Mouse (Mus musculus) fat pad, adult 2 months (tissue): ENCODE data around the gene Vwa5b1.

Source experiments
- DNase-seq: peaks from one replicate; pipeline ENCODE4 v3.0.0-alpha.2; 2011; ENCODE audit warnings: low read depth, low spot score; ENCODE audit errors: extremely low read depth

Gene Vwa5b1

DNA sequence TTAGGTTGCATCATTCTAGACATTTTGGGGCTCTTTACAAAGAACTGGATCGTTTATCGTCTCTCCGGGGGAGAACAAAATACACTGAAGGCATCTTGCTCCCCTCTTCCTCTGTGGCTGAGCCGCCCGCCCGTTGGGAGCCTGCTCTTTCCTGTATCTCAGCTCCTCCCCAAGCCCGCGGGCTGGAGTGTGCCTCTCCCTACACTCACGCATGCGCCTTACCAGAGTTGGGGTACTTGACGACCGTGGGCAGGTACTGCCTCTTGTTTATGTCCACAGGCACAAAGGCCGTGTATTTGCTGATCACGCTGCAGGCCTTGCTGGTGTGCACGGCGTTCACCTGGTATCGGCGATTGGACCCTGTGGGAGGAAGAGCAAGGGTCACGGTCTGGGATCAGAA, 57.3 kb downstream of the Vwa5b1 start:
- no peak for DNase-seq

DNA sequence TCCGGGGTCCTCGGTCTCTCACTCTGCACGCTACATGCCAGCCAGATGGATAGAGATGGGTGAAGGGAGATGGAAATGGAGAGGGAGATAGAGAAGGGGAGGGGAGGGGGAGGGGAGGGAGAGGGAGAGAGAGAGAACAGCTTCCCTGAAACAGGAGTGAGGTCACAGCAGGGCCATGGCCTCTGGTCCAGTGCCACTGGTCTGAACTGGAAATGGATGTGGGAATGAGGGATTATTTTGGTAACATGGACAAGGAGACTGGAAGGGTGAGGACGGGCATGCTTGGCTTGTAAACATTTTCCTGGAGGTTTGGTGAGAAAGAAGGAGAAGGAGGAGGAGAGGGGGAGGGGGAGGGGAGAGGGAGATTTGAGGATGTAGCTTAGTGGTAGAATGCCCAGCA, 59.0 kb downstream of the Vwa5b1 start:
- no peak for DNase-seq

DNA sequence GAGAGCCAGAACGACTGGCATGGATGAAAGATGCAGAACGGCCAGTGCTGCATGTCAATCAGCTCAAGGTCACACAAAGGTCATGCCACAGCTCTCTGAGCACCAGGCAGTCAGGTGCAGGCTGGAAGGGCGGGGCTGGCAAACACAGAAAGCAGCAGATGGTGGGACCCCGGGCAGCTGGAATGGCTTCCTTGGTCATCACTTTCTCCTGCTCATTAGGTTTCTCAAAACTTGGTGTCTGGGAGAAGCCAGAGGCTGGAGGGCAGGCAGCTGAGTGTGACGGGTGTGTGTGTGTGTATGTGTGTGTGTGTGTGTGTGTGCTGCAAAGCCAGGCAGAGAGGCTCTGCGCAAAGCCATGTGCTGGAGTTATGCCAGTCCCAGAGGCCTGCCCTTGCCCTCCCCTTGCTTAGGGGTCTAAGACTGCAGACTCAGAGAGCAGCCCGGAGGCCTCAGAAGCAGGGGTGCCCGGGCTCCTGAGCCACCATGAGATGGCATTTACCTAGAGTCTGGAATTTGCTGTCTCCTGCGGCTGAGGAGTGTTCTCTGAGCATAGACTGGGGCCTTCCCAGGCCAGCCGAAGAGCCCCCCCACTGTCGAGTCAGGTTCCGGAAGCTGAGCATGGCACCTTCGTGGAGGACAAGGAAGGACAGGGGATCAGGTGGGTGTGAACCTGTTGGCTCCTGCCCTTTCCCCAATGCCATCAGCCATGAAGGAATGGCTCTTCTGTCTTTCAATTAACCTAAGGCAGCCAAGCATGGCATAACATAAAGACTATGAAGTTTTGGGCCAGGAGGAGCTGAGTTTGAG, 60.7 kb downstream of the Vwa5b1 start:
- DNase-seq = no peak

DNA sequence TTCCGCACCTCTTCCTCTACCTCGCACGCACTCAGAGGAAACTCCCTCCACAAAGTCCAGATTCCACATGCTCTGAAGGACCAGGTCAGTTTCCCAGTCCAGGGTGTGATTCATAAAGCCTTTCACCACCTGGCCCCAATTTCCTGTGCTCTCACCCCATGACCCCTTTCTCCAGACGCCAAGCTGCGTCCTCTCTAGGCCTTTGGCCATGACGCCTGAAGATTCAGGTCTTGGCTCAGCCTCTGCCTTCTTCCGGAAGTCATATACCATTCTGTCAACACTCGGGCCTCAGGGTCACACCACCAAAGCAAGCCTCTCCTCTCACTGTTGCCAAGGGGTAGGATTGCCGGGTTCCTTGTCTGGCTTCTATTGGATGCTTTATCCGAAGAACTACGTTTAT, 65.8 kb downstream of the Vwa5b1 start:
- DNase-seq = no peak

DNA sequence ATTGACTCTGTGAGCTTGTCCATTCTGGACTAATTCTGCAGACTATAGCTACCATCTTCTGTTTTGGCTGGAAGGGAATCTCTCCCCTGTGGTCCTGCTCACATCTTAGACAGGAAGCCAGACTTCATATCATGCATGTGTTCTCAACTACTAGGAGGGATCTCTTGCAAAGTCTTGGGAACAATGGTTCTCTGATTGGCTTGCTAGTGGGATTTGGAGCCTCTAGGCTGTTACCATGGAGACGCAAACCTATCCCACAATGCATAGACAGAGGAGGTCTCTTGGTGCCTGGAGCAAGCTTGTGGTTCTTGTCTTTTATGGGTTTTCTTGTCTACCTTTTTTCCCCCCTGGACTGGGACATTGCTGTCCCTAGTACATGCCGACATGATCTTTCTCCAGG, 67.4 kb downstream of the Vwa5b1 start:
- DNase-seq = no peak

DNA sequence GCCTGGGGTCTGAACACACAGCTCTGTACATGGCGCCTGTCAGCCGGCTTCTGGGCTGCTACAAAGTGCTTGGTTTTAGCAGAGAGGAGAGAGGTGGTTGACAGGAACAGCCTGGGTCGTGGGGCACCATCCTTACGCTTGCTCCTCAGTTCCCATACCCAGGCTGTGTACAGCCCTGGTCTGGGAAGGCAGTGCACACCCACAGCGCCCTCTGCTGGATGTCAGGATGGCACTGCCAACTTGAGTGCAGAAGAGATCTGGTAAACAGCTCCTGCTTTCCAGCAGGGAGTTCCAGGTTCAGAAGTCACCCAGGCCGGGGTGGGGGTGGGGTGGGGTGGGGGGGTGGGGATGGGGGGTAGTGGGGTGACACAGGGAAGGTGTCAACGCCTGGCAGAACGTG, 73.7 kb downstream of the Vwa5b1 start:
- no peak for DNase-seq

DNA sequence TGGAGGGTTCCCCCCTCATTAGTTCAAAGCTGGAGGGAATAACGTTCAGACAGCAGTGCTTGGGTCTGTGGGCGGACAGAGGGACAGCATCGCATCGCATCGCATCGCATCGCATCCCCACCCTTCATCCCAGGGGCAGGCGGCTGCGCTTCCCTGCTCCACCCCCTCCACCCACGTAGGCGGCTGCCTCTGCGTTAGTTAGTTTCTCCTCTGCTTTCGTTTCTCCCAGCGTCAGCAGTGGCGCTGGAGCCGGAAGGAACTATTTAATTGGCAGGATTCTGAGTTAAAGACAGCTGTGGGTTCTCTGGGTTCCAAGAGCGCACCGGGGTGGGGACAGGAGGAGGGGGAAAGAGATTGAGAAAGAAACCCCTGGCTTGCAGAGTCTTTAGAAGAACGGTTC, 80.2 kb downstream of the Vwa5b1 start:
- no peak for DNase-seq

DNA sequence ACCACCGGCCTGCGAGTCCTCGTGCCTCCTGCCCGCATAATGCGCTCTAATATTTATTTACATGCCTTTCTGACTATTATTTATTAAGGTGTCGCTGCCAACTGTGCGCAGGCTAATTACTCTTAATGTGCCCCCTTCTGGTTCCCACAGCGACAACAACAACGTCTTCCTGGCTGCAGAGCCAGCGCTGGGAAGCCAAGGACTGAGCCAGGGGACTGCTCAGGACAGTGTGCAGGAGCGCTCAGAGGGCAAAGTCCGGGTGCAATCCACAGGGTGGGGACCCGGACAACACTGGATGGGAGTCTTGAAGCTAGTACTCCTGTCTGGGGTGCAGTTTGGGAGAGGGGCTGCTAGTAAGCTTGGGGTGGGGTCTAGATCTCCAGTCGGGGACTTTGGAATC, 80.8 kb downstream of the Vwa5b1 start:
- DNase-seq = no peak

DNA sequence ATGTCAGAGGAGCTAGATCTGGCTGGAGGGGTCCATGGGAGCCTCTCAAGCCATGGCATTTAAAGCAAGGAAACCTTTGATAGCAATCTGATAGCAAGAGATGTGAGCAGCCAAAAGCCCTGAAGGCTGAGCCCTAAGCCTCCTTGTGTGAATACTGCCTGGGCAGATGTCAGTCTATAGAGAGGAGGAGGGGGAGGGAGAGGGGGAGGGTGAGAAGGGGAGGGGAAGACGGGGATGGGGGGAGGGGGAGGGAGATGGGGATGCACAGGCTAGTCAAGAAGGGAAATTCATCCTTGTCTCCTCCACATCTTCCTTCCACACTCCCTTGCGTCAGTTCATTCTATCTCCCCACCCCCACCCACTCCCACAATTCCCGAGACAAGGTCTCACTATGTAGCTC, 81.4 kb downstream of the Vwa5b1 start:
- no peak for DNase-seq

DNA sequence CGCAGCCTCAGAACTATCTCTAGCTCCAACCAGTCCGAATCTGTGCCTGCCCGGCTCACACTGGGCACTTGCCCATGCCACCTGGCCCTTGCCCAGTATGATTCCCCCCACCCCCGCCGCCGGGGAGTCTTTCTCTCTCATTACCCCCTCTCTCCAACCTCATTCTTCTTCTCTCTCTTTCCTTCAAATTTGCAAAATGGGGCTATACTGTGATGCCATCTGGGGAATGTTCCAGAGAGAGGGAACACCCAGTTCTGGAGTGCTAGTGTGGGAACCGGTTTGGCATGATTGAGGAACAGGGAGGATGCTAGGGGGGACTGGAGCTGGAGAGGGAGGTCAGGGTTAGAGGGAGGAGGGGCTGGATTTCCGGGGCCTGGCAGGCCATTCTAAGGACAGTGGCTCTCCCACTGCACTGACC, 82.2 kb downstream of the Vwa5b1 start:
- no peak for DNase-seq

DNA sequence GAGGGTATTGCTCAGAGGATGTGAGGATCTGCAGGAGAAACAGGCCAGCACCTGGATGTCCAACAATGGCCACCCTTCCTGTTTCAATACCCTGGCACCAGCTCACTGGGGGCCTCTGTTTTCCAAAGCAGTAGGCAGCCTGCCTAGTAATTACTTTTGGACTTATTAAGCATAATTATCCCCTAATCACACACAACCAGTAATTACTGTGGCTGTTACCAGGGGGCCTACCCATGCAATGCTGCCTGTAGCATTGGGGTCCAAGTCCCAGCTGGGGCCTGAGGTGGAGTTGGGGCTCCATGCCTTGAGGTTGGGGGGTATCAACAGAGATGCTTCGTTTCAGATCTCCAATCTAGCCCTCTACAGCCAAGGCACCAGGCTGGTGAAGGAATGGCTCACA, 82.6 kb downstream of the Vwa5b1 start:
- no peak for DNase-seq

DNA sequence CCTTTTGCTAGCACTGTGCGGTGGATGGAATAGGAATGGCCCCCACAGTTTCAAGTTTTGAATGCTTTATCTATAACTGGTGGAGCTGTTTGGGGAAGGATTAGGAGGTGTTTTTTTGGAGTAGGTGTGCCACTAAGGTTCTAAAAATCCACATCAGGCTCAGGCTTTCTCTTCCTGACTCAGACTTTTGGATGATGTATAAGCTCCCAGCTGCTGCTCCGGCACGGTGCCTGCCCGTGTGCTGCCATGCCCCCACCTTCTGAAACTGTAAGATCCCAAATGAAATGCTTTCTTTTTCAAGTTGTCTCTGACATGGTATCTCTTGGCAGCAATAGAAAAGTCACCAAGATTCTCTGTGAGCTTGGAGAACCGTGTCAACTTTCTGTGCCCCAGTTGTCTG, 84.1 kb downstream of the Vwa5b1 start:
- no peak for DNase-seq

DNA sequence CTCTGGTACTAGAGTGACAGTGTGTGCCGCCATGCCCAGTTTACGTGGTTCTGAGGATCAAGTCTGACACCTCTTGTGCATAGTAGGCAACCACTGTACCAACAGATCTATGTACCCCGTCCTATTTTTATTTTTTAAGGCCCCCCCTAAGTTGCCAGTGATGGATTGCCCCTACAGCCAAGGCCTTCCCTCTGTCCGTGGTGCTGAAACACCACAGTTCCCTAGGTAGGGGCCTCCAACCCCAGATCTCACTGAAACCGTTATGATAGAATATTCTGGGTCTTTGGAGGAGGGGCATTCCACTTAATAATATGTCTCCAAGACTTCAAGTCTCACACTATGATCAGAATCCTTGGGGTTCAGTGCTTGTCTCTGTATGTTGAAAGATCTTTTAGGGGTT, 85.1 kb downstream of the Vwa5b1 start:
- DNase-seq = no peak

DNA sequence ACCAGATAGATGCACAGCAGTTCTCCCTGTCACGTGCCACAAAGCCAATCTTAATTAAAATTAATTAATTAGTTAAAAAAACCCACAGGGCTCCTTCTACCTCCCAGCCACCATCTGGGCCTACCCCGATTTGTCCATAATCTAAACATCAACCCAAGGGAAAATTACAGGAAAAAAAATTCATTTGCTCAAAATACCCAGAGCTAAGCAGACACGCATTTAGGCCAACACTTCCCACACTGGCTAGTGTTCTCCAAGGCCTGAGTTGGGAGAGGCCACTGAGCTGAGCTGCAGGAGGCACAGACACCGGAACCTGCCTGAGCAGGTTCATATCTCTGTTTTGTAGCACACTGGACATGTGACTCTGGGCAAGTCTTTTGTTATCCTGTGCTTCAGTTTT, 86.7 kb downstream of the Vwa5b1 start:
- DNase-seq = no peak

DNA sequence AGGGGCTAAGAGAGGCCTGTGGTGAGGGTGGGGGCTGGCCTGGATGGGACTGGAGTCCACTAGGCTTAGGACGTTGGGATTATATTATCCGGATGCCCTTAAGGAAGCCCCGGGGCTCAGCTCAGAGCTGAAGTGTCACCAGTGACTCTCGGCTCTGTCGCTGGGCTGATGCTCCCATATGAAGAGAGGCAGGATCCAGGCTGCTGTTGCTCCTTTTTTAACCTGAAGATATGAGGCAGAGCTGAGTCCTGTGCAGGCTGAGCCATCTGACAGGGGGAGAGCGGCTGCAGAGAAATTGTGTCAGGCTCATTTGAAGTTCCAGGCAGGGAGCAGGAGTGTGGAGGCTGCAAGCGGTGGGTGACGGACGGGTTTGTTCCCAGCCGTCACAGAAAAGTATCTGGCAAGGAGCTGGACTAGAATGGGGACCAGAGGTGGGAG, 87.5 kb downstream of the Vwa5b1 start:
- no peak for DNase-seq

DNA sequence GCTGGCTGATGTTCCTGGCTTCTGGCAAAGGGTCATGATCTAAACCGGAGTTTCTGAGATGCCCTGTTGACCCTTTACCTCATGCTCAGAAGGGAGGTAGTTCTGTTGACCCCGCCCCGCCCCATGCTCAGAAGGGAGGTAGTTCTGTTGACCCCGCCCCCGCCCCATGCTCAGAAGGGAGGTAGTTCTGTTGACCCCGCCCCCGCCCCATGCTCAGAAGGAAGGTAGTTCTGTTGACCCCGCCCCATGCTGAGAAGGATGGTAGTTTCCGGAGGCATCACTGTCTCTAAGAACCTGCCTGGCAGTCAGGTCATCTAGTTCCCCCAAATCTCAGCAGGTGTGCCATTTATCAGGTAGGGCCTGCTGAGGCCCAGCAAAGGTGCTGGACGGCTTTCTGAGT, 88.1 kb downstream of the Vwa5b1 start:
- DNase-seq = no peak

DNA sequence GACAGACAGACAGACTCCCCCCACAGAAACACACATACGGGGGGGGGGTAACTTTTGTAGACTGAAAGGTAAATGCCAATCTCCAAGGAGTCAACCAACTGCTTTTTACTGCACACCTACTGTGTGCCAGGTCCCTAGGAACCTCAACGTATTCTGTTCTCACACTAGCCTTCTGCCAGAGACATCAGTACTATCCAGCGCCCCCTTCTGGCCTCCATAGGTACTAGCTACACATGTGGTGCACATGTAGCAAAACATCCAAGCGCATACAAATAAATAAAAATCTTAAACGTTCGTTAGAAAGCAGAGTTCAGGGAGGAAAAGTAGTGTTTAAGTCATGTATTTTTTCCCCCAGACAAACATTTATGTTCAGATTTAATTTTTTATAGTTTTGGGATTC, 88.6 kb downstream of the Vwa5b1 start:
- no peak for DNase-seq

DNA sequence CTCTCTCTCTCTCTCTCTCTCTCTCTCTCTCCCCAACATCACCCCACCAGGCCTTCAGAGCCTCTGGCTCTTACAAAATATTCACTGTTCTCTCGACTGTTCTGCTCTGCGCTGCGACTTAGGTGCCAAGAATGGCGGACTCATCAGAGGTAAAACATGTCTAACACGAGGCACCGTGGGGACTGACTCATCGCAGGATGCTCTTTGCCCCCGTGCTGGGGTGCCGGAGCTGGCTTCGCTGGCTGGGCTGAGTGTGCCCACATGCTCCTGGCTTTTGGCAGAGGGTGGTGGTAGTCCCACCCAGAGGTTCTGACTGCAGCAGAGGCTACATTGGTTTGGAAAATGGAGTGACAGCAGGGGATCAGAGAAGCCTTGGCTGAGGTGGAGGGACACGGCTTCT, 89.4 kb downstream of the Vwa5b1 start:
- no peak for DNase-seq

DNA sequence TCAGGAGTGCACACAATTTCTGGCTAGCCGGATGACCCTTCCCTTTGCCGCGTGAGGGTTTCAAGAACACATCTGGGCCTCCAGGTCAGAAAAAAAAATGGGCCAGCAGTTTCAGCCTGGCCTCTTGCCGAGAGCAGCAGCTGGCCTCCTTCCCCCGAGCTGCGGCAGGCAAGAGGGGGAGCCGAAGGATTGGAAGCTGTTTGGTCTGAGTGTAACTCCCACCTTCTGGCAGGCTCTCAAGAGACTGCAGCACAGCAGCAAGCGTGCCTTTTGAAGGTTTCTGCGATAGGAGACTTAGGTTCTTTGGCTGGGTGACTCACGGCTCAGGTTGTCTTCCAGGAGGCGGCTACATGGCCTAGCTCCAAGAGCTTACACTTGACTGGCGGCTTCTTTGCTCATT, 92.5 kb downstream of the Vwa5b1 start:
- no peak for DNase-seq

DNA sequence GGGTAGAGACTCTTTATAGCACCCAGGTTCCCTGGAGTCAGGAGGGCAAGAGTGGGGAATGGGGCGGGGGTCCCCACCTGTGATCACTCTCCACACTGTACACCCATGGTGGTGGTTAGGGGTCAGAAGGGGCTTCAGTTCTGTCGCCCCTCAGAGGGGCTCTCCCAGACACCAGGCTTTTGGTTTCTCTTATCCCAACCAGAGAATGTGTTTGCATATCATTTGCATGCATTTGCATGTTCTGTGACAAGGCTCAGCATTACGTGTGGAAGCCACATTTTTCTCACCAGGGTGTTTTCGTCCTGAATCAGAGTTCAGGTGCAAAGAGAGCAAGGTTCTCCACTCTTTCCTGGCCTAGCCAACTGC, 97.6 kb downstream of the Vwa5b1 start:
- DNase-seq = no peak

DNA sequence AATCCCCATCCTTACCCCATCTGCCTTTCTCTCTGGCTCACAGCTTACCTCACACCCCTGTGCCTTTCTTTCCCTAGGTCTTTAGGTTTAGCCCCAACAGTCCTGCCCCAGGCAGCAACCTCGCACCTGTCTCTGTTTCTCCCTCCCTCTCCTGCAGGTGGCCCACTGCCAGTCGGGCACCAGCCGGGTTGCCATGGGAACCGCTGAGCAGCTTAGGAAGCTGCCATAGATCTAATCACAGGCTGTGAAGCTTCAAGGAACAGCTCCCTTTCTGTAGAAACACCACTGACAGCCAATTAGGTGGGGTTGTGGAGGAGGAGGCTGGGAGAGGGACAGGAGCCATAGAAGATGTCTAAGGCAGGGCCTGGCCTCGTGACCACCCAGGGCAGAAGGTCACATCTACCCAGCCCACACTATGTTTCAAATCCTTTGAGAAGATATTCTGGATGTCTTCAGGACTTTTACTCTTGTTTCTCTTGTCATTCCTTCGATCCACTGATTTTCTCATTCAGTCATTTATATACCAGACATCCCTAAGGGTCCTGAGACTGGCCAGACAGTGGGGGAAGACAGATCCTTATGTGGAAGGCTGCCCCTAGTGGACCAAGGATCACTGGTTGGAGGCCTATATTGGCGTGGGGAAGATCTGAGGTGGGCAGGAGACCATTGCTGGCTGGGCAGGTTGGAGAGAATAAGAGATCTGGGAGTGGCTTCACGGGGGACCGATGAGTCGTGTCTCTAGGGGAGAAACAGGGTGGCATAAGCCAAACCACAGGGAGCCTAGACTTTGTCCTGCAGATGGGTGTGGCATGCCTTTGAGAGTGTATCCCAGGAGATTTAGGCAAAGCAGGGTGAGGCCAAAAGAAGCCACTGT, 98.2 kb downstream of the Vwa5b1 start:
- DNase-seq = no peak

DNA sequence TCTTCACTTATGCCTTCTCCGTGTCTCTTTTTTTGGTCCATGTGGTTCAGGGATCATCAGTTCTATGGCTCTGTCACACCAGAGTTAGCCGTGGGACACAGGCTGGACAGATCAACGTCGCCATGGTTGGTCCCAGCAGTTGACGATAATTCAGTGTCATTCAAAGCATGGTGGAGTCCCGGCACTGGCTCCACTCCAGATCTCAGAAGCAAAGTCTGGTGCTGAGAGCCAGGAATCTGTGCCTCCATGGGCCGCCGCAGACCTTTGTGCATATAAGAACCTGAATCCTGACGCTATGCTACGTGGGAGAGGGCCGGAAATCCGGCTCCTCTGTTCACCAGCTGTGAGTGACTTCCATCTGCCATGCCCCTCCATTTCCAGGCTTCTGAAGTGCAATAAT, 100.1 kb downstream of the Vwa5b1 start:
- DNase-seq = no peak
